Mouse (Mus musculus) heart, embryonic 14.5 days (tissue): ENCODE results near the gene Gm11595. TPM values are rescaled to one million over a fixed set of nuclear protein-coding genes. Genes with fewer than 3 reads are reported as not detected.

Experiments used
- ATAC-seq: fragments of 200-750 bp; cut with Nextera tagmentation; 2 replicates; pipeline ENCODE4 v1.8.0; 2017; ENCODE audit warnings: low read depth, moderate TSS enrichment; ENCODE audit not compliant: insufficient number of reproducible peaks, insufficient read depth, low FRiP score
- H3K27ac ChIP-seq, 2 experiments: fragments of 200-500 bp in 1 of 2; fragments of 300-500 bp in 1 of 2; sonication (generic) in 1 of 2; replicated peaks in 1 of 2; 2 replicates each; pipeline ENCODE4 v1.5.1; 2012 to 2014; ENCODE audit warnings: low read depth in 2 of 2, low read length in 2 of 2, control low read depth in 1 of 2, mild to moderate bottlenecking in 1 of 2, mixed read lengths in 1 of 2; ENCODE audit not compliant: control insufficient read depth in 1 of 2, insufficient read depth in 1 of 2
- H3K27me3 ChIP-seq: fragments of 300-500 bp; sonication (generic); 2 replicates; pipeline ENCODE4 v1.6.1; 2014; ENCODE audit warnings: mild to moderate bottlenecking, low read length, control low read depth; ENCODE audit not compliant: control insufficient read depth, insufficient read depth
- H3K36me3 ChIP-seq: fragments of 300-500 bp; sonication (generic); 2 replicates; pipeline ENCODE4 v1.6.1; 2014; ENCODE audit warnings: mild to moderate bottlenecking, control low read depth, low read length, mixed read lengths; ENCODE audit not compliant: control insufficient read depth, insufficient read depth
- H3K4me1 ChIP-seq, 2 experiments: fragments of 200-500 bp in 1 of 2; fragments of 300-500 bp in 1 of 2; sonication (generic) in 1 of 2; 2 replicates each; pipeline ENCODE4 v1.6.1; 2012 to 2014; ENCODE audit warnings: low read length in 2 of 2, control low read depth in 1 of 2, mixed read lengths in 1 of 2; ENCODE audit not compliant: control insufficient read depth in 2 of 2, insufficient read depth in 2 of 2
- H3K4me2 ChIP-seq: fragments of 300-500 bp; sonication (generic); 2 replicates; pipeline ENCODE4 v1.6.1; 2014; ENCODE audit warnings: mild to moderate bottlenecking, low read length
- H3K4me3 ChIP-seq, 2 experiments: fragments of 200-500 bp in 1 of 2; fragments of 300-500 bp in 1 of 2; sonication (generic) in 1 of 2; 2 replicates each; pipeline ENCODE4 v1.5.1; 2012 to 2014; ENCODE audit warnings: low read length in 2 of 2, mild to moderate bottlenecking in 2 of 2, control low read depth in 1 of 2, low read depth in 1 of 2, moderate library complexity in 1 of 2; ENCODE audit not compliant: control insufficient read depth in 1 of 2, insufficient read depth in 1 of 2
- H3K9ac ChIP-seq: fragments of 300-500 bp; sonication (generic); 2 replicates; pipeline ENCODE4 v1.6.1; 2014; ENCODE audit warnings: mild to moderate bottlenecking, low read length
- H3K9me3 ChIP-seq: fragments of 300-500 bp; sonication (generic); 2 replicates; pipeline ENCODE4 v1.6.1; 2016; ENCODE audit warnings: low read length, control low read depth; ENCODE audit not compliant: control insufficient read depth
- WGBS: fragments of 180-500 bp; shearing (Covaris S2); extraction: QIAGEN DNeasy Blood & Tissue Kit; methylation state at CpG from one replicate; pipeline ENCODE4 v1.1.7; 2014; 5-methylcytosine and 5-hydroxymethylcytosine counted together
- polyA plus RNA-seq: library from polyadenylated mRNA; unstranded; fragments of >200 nt; fragmentation: Nextera tagmentation; extraction: Ambion mirVana; gene quantifications from 2 replicates; pipeline ENCODE4 v1.2.1, GENCODE M21; 2014

Gene Gm11595
- polyA plus RNA-seq, 1 experiment from 2014 or later, result not detected

DNA sequence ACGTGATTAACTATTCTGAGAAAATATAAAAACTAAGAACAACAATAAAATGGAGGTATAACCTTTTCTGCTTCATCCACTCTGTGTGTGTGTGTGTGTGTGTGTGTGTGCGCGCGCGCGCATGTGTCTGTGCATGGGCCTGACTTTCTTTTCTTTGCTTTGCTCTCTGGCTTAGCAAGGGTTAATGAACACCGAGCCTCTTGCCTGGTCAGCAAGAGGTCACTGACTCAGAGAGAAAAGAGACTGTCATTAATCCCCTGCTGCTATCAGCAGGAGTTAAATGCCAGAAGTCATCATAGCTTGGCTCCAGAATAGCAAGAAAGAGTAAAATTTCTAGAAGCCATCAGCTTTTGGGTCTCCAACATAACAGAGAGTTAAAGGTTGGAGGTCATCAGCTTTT lies 5.7 kb upstream of the Gm11595 start:
- Histone ChIP-seq H3K9ac (no peak overlapping the region), H3K36me3 (no peaks in the 10 kb centered on the region), H3K4me3 (no peak overlapping the region), H3K4me1 (no peaks in the 10 kb centered on the region), H3K27me3 (no peaks in the 10 kb centered on the region), H3K27ac (no peak overlapping the region), H3K4me2 (no peak overlapping the region), H3K9me3 (no peaks in the 10 kb centered on the region)
- WGBS, result 71% methylated on average over 7 of the region's 7 CpGs
- ATAC-seq, result no peak

DNA sequence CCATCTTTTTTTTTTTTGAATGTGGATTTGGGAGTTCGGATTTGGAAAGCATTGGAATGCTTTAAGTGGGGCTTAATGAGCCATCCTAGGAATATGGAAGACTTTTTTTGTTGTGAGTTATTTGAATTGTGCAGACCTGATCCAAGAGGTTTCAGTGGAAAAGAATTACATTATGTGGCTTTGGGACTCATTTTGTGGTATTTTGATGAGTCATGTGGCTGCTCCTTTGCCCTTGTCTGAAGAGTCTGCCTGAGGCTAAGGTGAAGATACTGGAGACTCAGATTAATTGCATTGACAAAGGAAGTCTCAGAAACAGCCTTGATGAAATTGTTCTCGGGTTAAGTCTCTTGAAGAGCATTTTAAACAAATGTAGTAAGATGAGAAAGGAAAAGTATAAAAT lies 4.3 kb downstream of the Gm11595 start:
- Histone ChIP-seq H3K36me3 (no peaks in the 10 kb centered on the region), H3K4me1 (no peaks in the 10 kb centered on the region), H3K9me3 (no peaks in the 10 kb centered on the region), H3K27ac (no peak overlapping the region), H3K4me2 (no peak overlapping the region), H3K9ac (no peak overlapping the region), H3K4me3 (no peak overlapping the region), H3K27me3 (no peaks in the 10 kb centered on the region)
- no peak for ATAC-seq
- WGBS, result 70% methylated on average over 2 of the region's 2 CpGs

DNA sequence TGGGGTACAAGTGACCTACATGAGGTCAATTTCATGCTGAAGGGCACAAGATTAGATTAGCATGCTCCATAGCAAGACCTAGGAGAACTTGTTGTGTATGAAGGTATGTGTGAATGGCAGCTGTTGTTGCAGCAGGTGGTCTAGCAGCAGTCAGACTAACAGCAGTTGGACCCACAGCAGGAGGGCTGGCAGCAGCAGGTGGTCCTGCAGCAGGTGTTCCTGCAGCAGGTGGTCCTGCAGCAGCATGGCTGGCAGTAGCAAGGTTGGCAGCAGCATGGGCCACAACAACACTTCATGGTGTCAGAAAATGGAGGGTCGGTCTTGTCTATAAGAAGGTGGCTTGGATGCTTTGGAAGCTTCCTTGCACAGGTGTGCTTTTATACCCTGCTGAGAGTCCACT lies 13.8 kb downstream of the Gm11595 start:
- Histone ChIP-seq H3K27me3 (no peaks in the 10 kb centered on the region), H3K36me3 (no peaks in the 10 kb centered on the region), H3K27ac (no peak overlapping the region), H3K9ac (no peak overlapping the region), H3K9me3 (no peaks in the 10 kb centered on the region), H3K4me2 (no peak overlapping the region), H3K4me3 (no peak overlapping the region), H3K4me1 (no peaks in the 10 kb centered on the region)
- WGBS, result 89% methylated on average over 1 of the region's 1 CpGs
- no peak for ATAC-seq

DNA sequence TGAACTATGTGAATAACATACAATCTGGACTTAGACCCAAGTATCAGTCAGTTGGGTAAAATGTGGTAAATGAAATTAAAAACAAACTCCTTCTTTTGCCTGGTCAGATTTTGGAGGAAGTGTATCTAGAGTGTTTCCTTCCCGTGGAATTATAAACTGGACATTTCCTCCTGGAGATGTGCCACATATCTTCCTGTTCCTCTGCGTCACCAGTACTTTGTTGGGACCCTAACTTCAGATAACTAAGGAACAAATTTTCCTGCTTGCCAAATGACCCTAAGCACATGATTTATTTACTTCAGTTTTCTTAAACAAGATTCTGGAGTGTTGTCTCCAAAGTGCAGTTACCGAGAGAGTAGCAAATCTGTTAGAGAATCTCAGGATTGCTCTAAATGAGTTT lies 28.7 kb downstream of the Gm11595 start:
- 73% methylated on average over 3 of the region's 3 CpGs for WGBS
- Histone ChIP-seq H3K27me3 (no peaks in the 10 kb centered on the region), H3K36me3 (no peaks in the 10 kb centered on the region), H3K4me2 (no peak overlapping the region), H3K4me1 (no peaks in the 10 kb centered on the region), H3K27ac (no peak overlapping the region), H3K4me3 (no peak overlapping the region), H3K9ac (no peak overlapping the region), H3K9me3 (no peaks in the 10 kb centered on the region)
- ATAC-seq, result no peak

DNA sequence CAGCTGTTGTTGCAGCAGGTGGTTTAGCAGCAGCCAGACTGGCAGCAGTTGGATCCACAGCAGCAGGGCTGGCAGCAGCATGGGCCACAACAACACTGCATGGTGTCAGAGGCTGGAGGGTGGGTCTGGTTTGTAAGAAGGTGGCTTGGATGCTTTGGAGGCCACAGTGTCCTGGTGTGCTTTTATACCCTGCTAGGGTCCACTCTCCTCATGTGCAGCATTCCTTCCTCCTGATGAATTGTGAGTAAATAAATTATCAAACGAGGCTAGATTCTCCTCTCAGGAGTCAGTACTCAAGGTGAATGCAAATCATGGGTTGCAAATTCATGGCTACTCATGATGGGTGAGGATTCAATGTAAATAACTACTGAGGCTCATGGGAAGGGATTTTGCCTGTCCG lies 38.5 kb downstream of the Gm11595 start, which contains the start of gene Gm14180:
Gene Gm14180, minus strand, starts transcription at position 101 of the 400 bp plus-strand sequence.
- no peak within 1 kb of the TSS for H3K4me3 ChIP-seq
- 58% methylated on average over 2 of the region's 2 CpGs for WGBS

DNA sequence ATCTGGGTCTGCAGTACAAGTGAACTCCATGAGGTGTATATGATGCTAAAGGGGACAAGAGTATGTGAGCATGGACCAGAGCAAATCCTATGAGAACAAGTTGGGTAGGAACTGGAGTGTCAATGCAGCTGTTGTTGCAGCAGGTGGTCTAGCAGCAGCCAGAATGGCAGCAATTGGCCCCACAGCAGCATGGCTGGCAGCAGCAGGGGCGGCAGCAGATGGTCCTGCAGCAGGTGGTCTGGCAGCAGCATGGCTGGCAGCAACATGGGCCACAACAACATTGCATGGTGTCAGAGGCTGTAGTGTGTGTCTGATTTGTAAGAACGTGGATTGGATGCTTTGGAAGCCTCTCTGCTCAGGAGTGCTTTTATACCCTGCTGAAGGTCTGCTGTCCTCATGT lies 48.7 kb downstream of the Gm11595 start:
- 80% methylated on average over 2 of the region's 2 CpGs for WGBS
- Histone ChIP-seq H3K27me3 (no peaks in the 10 kb centered on the region), H3K4me1 (no peaks in the 10 kb centered on the region), H3K9me3 (no peaks in the 10 kb centered on the region), H3K4me3 (no peak overlapping the region), H3K4me2 (no peak overlapping the region), H3K27ac (no peak overlapping the region), H3K36me3 (no peaks in the 10 kb centered on the region), H3K9ac (no peak overlapping the region)
- ATAC-seq, result no peak

More for the DNA sequence above, 38.5 kb downstream of the Gm11595 start, which contains the start of gene Gm14180:
- Histone ChIP-seq H3K27me3 (no peaks in the 10 kb centered on the region), H3K9me3 (no peaks in the 10 kb centered on the region), H3K27ac (no peak within 1 kb of the TSS), H3K4me2 (no peak within 1 kb of the TSS), H3K9ac (no peak within 1 kb of the TSS), H3K4me1 (no peaks in the 10 kb centered on the region), H3K36me3 (no peaks in the 10 kb centered on the region)
- no peak for ATAC-seq

Other genes starting within 250 kb of the Gm11595 start
- gene Krt40, start 229.8 kb downstream of the Gm11595 start, polyA plus RNA-seq, result not detected in 2 replicates
- not detected in 2 replicates for gene Krtap3-3, start 222.0 kb downstream of the Gm11595 start, polyA plus RNA-seq
- not detected in 2 replicates for gene Krtap3-2, start 216.1 kb downstream of the Gm11595 start, polyA plus RNA-seq
- not detected in 2 replicates for gene Gm11939, start 213.4 kb downstream of the Gm11595 start, polyA plus RNA-seq
- gene Krtap3-1, start 206.3 kb downstream of the Gm11595 start, polyA plus RNA-seq, result not detected in 2 replicates
- not detected in 2 replicates for gene Krtap1-5, start 191.9 kb downstream of the Gm11595 start, polyA plus RNA-seq
- gene Krtap1-4, start 189.3 kb downstream of the Gm11595 start, polyA plus RNA-seq, result not detected in 2 replicates
- not detected in 2 replicates for gene Krtap1-3, start 181.6 kb downstream of the Gm11595 start, polyA plus RNA-seq
- not detected in 2 replicates for gene Krtap9-3, start 174.8 kb downstream of the Gm11595 start, polyA plus RNA-seq
- gene Gm11938, start 169.6 kb downstream of the Gm11595 start, polyA plus RNA-seq, result not detected in 2 replicates
- not detected in 2 replicates for gene Gm11937, start 162.7 kb downstream of the Gm11595 start, polyA plus RNA-seq
- gene Krtap2-4, start 158.1 kb downstream of the Gm11595 start, polyA plus RNA-seq, result not detected in 2 replicates
- gene Gm11562, start 152.5 kb downstream of the Gm11595 start, polyA plus RNA-seq, result not detected in 2 replicates
- not detected in 2 replicates for gene Krtap4-1, start 144.7 kb downstream of the Gm11595 start, polyA plus RNA-seq
- gene Krtap4-2, start 137.8 kb downstream of the Gm11595 start, polyA plus RNA-seq, result not detected in 2 replicates
- gene Krtap4-7, start 128.8 kb downstream of the Gm11595 start, polyA plus RNA-seq, result not detected in 2 replicates
- gene Gm11555, start 122.7 kb downstream of the Gm11595 start, polyA plus RNA-seq, result not detected in 2 replicates
- not detected in 2 replicates for gene Gm11563, start 114.0 kb downstream of the Gm11595 start, polyA plus RNA-seq
- gene Krtap4-6, start 107.0 kb downstream of the Gm11595 start, polyA plus RNA-seq, result not detected in 2 replicates
- gene Gm14190, start 82.2 kb downstream of the Gm11595 start, polyA plus RNA-seq, result not detected in 2 replicates
- gene Gm14180, start 38.6 kb downstream of the Gm11595 start, polyA plus RNA-seq, result not detected in 2 replicates
- not detected in 2 replicates for gene Krtap4-8, start 7.8 kb upstream of the Gm11595 start, polyA plus RNA-seq
- not detected in 2 replicates for gene Krtap4-9, start 12.3 kb upstream of the Gm11595 start, polyA plus RNA-seq
- not detected in 2 replicates for gene Gm11596, start 20.6 kb upstream of the Gm11595 start, polyA plus RNA-seq
- not detected in 2 replicates for gene Gm11569, start 26.0 kb upstream of the Gm11595 start, polyA plus RNA-seq
- not detected in 2 replicates for gene Gm11554, start 31.5 kb upstream of the Gm11595 start, polyA plus RNA-seq
- not detected in 2 replicates for gene Krtap4-13, start 37.0 kb upstream of the Gm11595 start, polyA plus RNA-seq
- gene Gm11564, start 42.8 kb upstream of the Gm11595 start, polyA plus RNA-seq, result not detected in 2 replicates
- gene 2300003K06Rik, start 65.2 kb upstream of the Gm11595 start, polyA plus RNA-seq, result not detected in 2 replicates
- not detected in 2 replicates for gene Krtap4-16, start 78.7 kb upstream of the Gm11595 start, polyA plus RNA-seq
- not detected in 2 replicates for gene Gm11568, start 85.0 kb upstream of the Gm11595 start, polyA plus RNA-seq
- gene Gm11559, start 91.6 kb upstream of the Gm11595 start, polyA plus RNA-seq, result not detected in 2 replicates
- gene Krtap9-1, start 100.5 kb upstream of the Gm11595 start, polyA plus RNA-seq, result not detected in 2 replicates
- gene Gm11567, start 106.3 kb upstream of the Gm11595 start, polyA plus RNA-seq, result not detected in 2 replicates
- gene Krtap31-1, start 135.0 kb upstream of the Gm11595 start, polyA plus RNA-seq, result not detected in 2 replicates
- not detected in 2 replicates for gene Gm11565, start 141.8 kb upstream of the Gm11595 start, polyA plus RNA-seq
- gene Krtap31-2, start 163.4 kb upstream of the Gm11595 start, polyA plus RNA-seq, result not detected in 2 replicates
- gene Krtap9-5, start 175.6 kb upstream of the Gm11595 start, polyA plus RNA-seq, result not detected in 2 replicates
- gene Krtap29-1, start 206.1 kb upstream of the Gm11595 start, polyA plus RNA-seq, result not detected in 2 replicates
- gene Krtap16-1, start 213.7 kb upstream of the Gm11595 start, polyA plus RNA-seq, result not detected in 2 replicates
- gene Krtap17-1, start 221.1 kb upstream of the Gm11595 start, polyA plus RNA-seq, result not detected in 2 replicates
- not detected in 2 replicates for gene Krt33a, start 243.3 kb upstream of the Gm11595 start, polyA plus RNA-seq